Mouse (Mus musculus): ENCODE results near the gene Snhg11.
"Not testable (repeated sequence)": the region's sequence is repeated elsewhere in the genome, so short reads cannot be mapped to it uniquely, and the experiment has no call there.

Gene Snhg11

DNA sequence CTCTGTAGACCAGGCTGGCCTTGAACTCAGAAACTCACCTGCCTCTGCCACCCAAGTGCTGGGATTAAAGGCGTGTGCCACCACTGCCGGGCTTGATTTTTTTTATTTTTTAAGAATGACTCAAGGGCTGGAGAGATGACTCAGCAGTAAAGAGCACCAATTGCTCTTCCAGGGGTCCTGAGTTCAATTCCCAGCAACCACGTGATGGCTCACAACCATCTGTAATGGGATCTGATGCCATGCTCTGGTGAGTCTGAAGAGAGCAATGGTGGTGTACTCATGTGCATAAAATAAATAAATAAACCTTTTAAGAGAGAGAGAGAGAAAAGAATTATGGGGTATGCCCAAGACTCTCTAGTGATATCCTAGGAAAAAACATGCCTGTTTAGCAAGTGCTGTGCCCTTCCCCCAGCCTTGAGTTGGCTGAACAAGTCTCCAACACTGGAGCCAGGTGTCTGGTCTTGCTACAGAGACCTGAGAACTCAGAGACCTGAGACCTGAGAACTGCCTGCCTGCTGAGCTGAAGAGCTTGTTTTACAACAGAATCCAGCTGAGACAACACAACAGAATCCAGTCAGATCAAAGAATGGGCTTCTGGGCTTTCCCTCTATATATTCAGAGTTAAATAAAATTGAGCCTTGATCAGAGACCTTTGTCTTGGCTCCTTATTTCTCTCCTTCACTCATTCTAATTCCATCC lies 5.8 kb upstream of the Snhg11 start:
- DNase-seq: no peak

DNA sequence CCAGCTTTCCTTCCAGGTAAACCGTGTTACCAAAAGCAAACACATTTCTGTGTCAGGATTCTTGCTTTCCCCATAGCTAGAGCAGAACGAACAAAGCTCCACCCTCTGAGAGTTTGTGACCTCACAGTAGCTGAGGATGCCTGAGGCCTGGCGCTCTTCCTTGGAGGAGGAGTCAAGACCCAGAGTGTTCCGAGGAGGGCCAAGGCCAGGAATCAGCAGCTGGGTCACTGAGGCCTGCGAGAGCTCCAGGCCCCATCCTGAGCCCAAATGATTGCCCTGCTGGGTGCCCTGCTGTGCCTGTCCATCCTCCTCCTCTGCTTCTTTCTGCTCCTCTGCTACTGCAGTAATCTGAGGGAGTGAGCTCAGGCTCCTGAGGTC lies 5.3 kb upstream of the Snhg11 start:
- DNase-seq: peak; percentile 46

DNA sequence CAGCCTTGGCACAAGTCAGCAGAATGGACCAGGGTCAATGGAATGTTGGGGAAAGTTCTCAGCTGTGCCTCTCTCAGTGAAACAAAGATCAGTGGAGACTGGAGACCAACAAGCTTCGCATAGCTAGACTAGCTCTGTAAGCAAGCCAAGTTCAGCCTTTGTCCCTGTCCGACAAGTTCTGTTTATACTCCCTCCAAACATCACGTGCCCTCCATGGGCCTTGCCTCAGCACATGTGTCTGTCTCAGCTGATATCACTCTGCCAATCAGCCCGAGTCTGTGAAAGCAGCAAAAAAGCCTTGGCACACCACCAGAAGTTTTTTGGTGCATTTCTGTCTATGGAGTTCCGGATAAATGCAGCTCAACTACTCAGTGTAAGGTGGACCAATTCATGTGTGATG lies 2.4 kb upstream of the Snhg11 start:
- peak; percentile 26 for DNase-seq

DNA sequence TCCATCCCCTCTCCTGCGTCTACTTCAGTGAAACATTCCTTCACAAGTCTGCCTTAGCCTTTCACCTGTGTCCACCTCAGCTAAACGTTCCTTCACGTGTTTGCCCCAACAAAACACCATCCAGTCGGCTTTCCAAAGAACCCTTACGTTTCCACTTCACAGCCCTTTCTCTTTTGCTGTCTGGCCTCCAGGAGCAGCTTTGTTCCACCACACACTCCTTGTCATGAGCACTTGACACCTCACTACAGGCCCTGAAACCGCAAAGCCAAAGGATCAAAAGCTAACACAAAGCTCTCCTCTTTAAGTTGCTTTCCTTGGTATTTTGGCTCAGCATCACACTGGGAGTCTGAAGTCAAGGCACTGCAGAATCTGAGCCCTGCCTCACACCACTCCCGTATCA lies 1.9 kb upstream of the Snhg11 start:
- DNase-seq: no peak

DNA sequence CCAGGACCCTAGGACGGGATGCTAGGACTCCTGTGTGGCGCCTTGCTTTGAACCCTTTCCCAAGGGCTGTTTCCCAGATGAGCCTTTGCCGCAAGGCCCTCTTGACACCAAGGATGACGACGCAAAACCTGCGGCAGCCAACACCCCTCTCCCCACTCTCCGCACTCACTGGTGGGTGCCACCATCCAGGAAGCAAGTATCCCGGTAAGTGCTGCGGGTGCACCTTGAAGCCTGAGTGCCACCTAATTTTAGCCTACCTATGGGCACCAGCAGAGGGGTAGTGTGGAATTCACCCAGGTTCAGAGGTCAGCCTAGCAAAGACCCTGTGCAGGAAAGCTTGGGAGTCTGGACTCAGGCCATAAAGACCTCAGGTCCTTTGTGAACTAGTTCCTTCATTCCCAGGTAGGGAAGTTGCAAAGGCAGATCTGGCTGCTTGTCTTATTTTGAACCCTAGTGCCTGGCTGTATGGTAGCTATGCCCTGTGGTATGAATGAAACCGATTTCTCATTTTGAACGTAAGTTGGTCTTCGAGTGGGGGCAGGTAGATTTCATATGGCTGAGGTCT lies 767 bp downstream of the Snhg11 start:
- no peak for DNase-seq

DNA sequence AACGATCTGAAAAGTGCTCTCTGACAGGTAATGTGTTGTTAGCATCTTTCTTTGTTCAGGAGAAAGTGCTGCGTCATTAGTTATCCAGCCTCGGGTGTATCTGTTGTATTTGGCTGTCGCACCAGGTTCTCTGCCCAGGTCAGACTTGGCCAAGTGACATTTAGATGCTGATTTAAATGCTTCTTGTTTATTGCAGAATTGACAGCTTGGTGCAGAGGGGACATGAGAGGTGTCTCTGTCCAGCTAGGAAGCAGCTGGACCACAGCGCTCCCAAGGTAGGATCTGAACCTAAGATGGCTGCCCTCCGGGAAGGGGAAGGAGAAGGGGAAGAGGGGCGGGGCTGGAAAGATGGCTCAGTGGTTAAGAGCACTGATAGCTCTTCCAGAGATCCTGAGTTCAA lies 1.4 kb downstream of the Snhg11 start:
- no peak for DNase-seq

DNA sequence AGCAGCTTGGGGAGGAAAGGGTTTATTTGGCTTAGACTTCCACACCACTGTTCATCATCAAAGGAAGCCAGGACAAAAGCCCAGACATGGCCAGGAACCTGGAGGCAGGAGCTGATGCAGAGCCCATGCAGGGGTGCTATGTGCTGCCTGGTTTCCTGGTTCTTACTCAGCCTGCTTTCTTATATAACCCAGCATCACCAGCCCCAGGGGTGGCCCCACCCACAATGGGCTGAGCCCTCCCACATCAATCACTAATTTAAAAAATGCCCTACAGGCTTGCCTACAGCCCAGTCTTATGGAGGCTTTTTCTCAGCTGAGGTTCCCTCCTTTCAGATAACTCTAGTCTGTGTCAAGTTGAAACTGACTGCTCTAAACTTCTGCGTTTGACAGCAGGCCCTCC lies 2.4 kb downstream of the Snhg11 start:
- no peak for DNase-seq

DNA sequence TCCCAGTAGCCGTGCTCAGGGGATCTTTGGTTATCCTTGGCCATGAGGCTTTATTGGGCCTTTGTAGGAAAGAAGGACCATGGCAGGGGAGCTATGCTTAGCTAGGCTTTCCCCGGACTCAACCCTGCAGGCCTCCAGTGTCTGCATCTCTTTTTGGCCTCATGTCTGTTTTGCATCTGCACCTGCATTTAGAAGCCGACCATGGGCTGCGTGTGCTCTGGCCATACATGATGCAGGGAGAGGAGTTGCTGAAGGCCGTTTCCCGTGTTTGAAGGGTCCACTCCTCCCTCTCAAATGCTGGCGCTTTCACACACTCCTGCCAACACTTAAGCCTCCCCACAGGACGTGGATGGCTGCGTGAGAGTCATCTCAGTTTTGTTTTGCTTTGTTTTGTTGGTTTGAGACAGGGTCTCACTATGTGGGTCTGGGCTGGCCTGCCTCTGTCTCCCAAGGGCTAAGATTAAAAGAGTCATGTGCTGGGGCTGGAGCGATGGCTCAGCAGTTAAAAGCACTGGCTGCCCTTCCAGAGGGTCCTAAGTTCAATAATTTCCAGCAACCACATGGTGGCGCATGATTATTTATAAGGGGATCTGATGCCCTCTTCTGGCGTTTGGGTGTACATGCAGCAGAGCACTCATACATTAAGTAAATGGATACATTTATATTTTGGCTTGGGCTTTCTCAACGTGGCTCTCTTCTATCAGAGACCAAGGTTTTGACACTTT lies 4.1 kb downstream of the Snhg11 start:
- peak; percentile 83 for DNase-seq

DNA sequence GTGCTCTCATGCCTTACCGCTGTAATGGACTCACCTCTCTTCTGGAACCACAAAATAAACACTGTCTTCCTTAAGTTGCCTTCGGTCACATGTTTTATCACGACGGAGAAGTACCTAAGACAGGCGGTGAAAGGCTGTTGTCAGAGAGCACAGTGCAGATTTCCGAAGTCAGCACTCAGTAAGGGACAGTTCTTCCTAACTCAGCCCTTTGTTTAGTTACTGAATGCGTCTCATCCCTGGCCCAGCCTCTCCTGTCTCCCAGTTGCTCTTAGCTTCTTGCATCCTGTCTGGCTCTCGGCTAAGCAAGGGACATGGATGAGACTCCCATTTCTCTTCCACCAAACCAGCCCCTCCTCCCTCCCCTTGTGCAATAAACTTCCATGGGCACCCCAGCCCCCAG lies 10.6 kb downstream of the Snhg11 start:
- DNase-seq: no peak

DNA sequence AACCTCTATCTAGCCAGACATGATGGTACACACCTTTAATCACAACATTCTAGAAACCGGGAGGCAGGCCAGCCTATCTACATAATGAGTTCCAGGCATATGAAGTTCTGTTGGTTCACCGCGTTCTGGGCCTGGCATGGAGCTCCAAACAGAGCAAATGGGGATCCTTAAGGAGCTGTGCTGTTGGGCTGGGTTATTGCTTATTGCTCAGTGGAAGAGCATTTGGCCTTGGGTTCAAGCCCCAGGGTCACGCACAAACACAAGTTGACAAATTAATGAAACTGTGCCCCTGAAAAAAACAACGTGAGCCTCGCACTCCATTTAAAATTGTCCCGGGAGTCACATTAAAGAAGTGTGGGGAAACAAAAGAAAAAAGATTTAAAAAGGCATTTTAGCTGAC lies 14.0 kb downstream of the Snhg11 start:
- DNase-seq: no peak

DNA sequence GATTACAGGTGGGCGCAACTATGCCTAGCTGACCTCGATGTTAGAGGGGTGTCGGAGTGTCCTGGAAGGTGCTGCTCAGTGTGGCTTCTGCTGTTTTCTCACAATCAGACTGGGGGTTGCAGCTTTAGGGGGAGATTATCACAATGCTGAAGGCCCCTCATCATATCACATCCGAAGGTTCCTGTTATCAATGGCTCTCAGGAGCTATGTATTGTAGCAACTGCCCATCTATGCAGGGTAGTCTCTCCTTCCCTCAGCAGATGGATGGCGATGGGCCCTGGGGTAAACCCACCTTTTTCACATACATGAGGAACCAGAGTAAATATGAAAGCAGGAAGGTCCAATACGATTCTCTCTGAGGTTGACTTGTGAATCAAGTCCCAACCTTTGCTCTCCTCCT lies 20.9 kb downstream of the Snhg11 start:
- no peak for DNase-seq

DNA sequence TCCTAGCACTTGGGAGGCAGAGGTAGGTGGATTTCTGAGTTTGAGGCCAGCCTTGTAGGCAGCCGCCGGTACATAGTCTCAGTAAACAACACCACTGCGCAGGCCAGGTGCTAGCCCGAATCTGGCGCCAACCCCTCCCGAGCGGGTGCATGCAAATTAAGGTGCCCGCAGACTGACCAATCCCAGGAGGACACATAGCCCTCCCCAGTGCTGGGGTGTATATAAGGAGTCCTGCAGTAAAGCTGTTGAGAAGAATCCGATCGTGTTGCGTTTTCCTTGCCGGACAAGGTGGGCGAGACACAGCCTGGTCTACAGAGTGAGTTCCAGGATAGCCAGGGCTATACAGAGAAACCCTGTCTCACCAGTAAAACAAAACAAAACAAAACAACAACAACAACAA lies 21.7 kb downstream of the Snhg11 start:
- DNase-seq: not testable (repeated sequence)

DNA sequence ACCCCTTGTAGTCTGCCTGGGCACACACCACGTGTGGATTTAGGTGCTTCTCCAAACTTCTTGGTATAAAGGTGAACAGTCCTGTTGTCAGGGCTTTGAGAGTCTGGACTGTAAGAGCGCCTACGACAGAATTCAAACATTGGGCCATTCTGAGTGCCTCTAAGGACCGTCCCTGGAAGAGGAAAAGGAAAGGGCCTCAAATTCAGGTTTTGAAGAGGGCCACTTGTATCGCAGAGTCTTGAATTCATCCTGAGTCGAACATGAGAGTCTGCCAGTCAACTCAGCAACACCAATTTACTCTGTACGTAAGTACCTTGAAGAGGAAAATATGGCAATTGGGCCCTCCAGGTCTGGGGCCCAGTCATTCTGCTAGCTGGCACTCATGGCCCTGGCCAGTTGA lies 27.5 kb downstream of the Snhg11 start:
- no peak for DNase-seq

DNA sequence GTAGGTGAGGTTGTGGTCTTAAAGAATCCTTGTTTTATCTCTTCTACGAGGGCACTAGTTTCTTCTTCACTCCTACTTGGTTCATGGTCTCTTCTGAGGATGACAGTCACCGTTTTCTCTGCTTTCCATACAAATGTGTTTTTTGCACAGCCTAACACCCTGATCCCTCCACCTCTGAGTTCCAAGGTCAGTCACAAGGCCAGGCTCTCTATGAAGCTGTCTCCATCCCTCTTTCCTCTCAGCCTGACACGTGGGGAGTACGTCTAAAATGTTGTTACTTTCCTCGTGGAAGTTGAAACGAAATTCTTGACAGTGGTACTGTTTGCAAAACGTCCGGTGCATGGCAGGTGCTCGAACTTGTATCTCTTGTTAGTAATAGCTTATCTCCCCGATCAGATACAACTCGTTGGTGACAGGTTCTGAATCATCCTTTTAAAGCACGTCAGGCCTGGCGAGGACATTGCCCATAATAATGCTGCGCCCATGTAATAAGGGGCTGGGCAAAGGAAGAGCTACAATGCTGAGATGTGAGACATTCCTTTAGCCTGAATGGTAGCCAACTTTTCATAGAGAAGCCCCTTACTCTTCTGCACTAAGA lies 33.7 kb downstream of the Snhg11 start:
- DNase-seq: no peak

DNA sequence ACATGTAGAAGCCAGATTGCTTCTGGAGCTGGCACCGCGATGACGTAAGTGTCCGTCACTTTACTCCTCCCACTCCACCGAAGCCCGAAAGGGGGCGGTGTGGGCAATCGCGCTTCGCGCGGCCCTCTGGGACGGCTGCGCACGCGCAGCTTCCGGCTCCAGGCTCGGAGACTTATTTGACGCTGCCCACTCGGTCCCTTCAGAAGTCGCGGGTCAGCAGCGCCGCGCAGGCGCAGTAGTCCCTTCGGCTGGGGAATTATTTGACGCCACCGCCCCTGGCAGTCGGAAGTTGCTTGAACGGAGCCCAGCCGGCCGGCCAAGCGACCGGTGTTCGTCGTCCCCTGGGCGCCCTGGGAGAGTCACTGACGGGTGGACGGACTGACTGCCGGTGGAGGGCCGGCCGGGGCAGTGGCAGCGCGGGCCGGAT lies 34.2 kb downstream of the Snhg11 start, which contains the start of gene Ralgapb:
TSS of gene Ralgapb (plus strand) at position 254 of the 427 bp plus-strand sequence.
- DNase-seq: peak; percentile 99

DNA sequence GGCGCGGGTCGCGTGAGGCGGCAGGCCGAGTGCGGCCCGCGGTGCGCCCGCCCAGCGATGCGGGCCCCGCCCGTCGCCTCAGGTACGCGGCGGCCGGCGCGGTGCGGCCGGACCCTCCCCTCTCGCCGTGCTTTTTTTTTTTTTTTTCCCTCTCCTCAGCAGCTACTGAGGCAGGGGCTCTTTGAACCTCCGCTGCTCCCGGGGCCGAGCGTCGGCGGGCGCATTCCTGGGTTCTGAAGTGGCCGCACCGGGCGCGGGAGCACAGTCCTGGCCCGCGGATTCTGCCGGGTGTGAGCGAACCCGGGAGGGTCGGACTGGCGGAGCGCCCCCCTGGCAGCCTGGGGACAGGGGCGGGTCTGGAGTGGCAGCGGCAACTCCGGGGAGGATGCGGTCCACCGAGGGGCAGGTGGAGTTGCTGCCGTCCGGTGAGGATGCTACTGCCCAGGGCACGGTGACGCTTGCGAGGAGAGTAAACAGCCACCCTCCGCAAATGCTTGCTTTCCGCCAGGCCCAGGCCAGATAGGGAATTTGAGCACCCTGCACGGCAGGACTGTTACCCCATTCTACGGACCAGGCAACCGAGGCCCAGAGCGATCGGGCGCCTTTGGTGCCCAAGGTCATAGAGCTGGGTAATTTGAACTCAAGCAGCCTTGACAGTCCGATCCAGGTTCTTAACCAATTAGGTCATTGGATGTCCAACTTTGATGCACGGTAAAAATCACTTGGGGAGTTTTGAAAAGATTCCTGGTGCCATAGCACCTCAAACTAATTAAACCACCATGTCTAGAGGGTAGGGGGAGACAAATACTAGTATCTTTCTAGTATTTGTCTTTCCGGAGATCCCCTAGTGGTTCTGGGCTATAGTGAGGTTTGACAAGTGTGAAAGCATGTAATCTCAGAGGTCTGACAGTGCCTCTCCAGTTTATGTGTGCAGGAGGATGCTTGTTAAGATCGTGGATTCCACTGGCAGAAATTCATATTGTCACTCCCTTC lies 34.9 kb downstream of the Snhg11 start:
- peak; percentile 62 for DNase-seq

DNA sequence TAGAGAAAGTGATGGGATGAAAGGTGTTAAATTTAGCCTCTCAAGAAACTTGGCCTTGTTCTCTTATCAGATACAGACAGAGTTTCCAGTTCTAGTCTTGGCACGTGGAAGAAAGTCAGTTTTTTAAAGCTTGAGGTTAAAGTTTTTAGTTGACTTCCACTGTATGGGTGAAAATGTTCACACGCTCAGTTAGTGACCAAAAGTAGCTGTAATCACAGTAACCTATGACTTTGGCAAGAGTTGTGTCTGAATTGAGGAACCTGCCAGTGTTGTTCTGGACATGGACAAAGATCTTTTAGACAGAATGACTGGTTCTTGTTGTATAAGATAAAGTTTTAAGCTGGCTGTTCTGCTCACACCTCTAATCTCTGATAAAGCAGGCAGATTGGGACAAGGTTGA lies 37.8 kb downstream of the Snhg11 start:
- no peak for DNase-seq

DNA sequence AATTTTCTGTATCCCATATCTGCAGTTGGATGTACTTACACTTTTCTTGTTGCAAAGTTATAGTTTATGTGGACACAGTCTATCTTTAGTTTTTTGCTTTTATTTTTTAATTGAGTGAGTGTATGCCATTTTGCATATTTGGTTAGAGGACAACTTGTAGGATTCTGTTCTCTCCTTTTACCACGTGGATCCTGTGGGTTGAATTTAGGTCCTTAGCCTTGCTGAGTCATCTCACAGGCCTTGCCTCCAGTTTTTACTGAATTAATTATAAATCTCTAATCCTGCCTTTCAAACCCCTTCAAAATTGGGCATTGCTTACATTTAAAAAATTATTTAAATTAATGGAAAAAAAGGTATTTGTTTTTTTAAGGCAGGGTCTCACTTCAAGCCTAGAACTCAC lies 40.4 kb downstream of the Snhg11 start:
- no peak for DNase-seq

DNA sequence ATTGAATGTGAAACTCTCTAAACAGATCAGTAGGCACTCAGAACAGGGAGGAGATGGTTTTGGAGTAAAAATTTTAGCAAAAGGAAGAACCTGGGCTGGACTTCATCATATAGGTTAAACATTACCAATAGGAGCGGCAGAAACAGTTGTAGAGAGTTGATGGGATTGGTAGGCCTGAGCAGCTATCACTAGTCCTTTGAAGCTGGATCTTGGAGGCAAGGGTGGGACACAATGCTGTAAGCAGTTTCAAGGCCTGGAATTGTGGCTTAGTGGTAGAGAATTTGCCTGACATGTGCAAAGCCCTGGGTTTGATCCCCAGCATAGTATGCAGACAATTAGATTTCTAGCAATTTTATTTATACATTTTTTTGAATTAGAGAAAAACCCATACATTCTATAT lies 43.2 kb downstream of the Snhg11 start:
- no peak for DNase-seq

All from kidney, postnatal 10 days (tissue).